Mouse (Mus musculus): ENCODE measurements at regions not wholly inside any gene's neighbourhood (a gene's known extent, or its start where the extent isn't known, plus 50 kb on each side); places are given as distances from the start of the nearest gene placed in this dataset.

DNA sequence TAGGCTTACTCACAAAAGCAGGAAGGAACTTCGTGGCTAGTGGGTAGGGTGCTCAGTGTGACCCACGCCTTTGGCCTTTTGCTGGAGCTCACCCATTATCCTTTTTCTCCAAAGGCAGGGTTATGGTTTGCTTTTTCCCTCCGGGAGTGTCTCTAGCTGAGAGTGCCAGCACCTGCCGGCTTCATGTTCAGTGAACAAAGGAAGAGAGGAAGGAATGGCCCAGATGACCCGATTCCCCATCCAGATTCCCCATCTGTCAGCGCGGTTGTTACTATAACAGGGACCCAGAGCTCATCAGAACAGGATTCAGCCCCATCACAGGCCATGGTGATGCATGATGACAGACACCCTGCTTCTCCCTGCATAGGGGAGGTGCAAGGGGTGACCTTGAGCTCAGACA is 435.7 kb upstream of the Fam19a5 start:
- TF ChIP-seq CTCF (IDR thresholded peaks at IDR 0.05; ENCODE audit: low read depth), result no peak
- TF ChIP-seq EP300 (IDR thresholded peaks at IDR 0.05; ENCODE audit: low read depth), result no peak

Measured in heart, postnatal 0 days (tissue).